Mouse (Mus musculus) forebrain, embryonic 10.5 days (tissue): Measurements from ENCODE around the gene Ncoa5. TPM values are rescaled to one million over a fixed set of nuclear protein-coding genes. Genes with fewer than 3 reads are reported as not detected.

ENCODE experiments used
- DNase-seq: peaks from one replicate; pipeline ENCODE4 v3.0.0-alpha.2; 2017; ENCODE audit warnings: low spot score; ENCODE audit errors: extremely low spot score
- H3K27ac ChIP-seq: fragments of 300-500 bp; sonication (generic); 2 replicates; pipeline ENCODE4 v1.5.1; 2016; ENCODE audit warnings: mild to moderate bottlenecking
- H3K27me3 ChIP-seq: fragments of 300-500 bp; sonication (generic); 2 replicates; pipeline ENCODE4 v1.6.1; 2016; ENCODE audit warnings: mild to moderate bottlenecking; ENCODE audit not compliant: poor library complexity, severe bottlenecking
- H3K36me3 ChIP-seq: fragments of 300-500 bp; sonication (generic); replicated peaks from 2 replicates; pipeline ENCODE4 v1.6.1; 2016; ENCODE audit warnings: mild to moderate bottlenecking, moderate library complexity
- H3K4me1 ChIP-seq: fragments of 300-500 bp; sonication (generic); 2 replicates; pipeline ENCODE4 v1.6.1; 2016
- H3K4me3 ChIP-seq: fragments of 300-500 bp; sonication (generic); 2 replicates; pipeline ENCODE4 v1.5.1; 2016; ENCODE audit warnings: mild to moderate bottlenecking, moderate library complexity
- H3K9me3 ChIP-seq: fragments of 300-500 bp; sonication (generic); 2 replicates; pipeline ENCODE4 v1.6.1; 2016; ENCODE audit warnings: mild to moderate bottlenecking, moderate library complexity
- WGBS: fragments of 180-500 bp; shearing (Covaris S2); methylation state at CpG from one replicate; pipeline ENCODE4 v1.1.7; 2016; 5-methylcytosine and 5-hydroxymethylcytosine counted together
- polyA plus RNA-seq: library from polyadenylated mRNA; unstranded; fragments of >200 nt; fragmentation: Nextera tagmentation; extraction: Ambion mirVana; gene quantifications from 2 replicates; pipeline ENCODE4 v1.2.1, GENCODE M21; 2016

Ncoa5 gene
- polyA plus RNA-seq, 1 experiment from 2014 or later: 103 TPM

DNA sequence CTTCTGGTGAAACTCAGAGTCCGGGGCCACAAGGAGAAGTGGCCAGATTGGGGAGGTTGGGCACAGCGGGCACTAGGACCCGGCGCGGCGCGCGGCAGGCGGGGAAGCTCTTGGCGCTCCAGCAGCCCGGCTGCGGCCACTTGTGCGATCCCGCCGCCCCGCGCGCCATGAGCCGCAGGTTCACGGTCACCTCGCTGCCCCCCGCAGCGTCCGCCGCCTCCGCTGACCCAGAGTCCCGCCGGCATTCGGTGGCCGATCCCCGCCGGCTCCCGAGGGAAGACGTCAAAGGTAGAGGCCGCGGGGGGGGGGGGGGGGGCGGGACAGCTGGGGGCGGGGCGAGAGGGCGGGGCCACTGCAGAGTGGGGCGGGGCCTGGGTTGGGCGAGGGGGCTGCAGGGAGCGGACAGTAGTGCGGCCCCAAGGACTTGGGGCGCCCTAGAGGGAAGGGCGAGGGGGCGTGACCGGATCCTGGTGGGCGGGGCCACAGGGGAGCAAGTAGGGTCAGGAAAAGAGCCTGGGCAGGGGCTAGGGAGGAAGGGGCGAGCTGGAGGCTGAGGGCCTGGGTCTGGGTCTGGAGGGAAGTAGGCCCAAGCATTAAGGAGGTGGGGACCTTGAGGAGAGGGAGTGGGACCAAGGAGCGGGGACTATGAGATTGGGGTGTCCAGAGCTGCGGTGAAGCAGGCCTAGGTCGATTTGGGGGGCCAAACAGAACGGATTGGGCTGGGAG lies 73.8 kb downstream of the Ncoa5 start, which contains the start of gene Slc12a5:
TSS of gene Slc12a5 (plus strand) at position 87 of the 726 bp plus-strand sequence.
- Histone ChIP-seq H3K27me3 (peaks cover 49% of the 10 kb centered on the region), H3K4me3 (peak within 1 kb of the TSS; percentile 72), H3K36me3 (no peaks in the 10 kb centered on the region), H3K27ac (peak within 1 kb of the TSS; percentile 89), H3K9me3 (no peaks in the 10 kb centered on the region), H3K4me1 (peaks cover 40% of the 10 kb centered on the region)
- DNase-seq: peak; percentile 81
- WGBS: under 1% methylated on average over 46 of the region's 54 CpGs

GRCm38 (mm10) chr2:164957548-164958315 lies 76.9 kb downstream of the Ncoa5 start:
- no peak for DNase-seq
- Histone ChIP-seq H3K36me3 (no peaks in the 10 kb centered on the region), H3K27me3 (peaks cover 44% of the 10 kb centered on the region), H3K4me1 (peaks cover 30% of the 10 kb centered on the region), H3K4me3 (no peak overlapping the region), H3K27ac (no peak overlapping the region), H3K9me3 (no peaks in the 10 kb centered on the region)
- 75% methylated on average over 9 of the region's 9 CpGs for WGBS

DNA sequence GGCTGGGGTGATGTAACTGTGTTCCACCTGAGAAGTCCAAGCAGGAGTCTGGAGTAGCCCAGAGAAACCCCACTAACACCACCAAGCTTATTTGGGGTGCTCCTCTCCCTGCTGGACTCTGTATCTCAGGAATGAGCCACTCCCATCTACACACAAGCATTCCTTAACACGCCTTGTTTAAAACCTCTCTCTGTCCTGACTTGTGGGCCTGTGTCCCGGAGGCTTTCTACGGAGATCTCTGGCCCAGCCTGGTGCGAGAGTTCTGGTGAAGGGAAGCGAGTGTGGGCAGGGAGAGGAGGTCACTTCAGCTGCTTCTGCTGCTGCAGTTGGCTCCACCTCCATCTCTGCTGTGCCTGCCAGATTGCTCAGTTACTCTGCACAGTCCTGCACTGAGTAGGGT lies 78.5 kb downstream of the Ncoa5 start:
- no peak for DNase-seq
- Histone ChIP-seq H3K27me3 (peaks cover 54% of the 10 kb centered on the region), H3K27ac (no peak overlapping the region), H3K4me1 (peaks cover 23% of the 10 kb centered on the region), H3K9me3 (no peaks in the 10 kb centered on the region), H3K4me3 (no peak overlapping the region), H3K36me3 (no peaks in the 10 kb centered on the region)
- 79% methylated on average over 5 of the region's 5 CpGs for WGBS

DNA sequence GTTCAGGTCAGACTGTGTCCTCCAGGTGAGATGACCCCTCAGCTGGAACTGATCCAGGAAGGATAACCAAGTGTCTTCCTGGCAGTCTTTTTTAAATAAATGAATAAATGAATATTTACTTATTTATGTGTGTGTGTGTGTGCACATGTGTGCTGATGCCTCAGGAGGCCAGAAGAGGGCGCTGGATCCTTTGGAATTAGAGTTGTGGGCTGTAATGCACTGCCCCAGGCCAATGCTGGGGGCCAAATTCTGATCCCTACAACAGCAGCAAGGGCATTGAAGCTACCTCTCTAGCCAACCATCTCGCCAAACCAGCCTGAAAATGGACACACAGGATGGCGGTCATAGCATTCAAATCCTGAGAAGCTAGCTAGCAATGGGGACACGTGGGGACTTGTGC lies 78.9 kb downstream of the Ncoa5 start:
- H3K4me1 ChIP-seq: peaks cover 18% of the 10 kb centered on the region
- peaks cover 58% of the 10 kb centered on the region for H3K27me3 ChIP-seq
- H3K27ac ChIP-seq: no peak overlapping the region
- H3K4me3 ChIP-seq: no peak overlapping the region
- DNase-seq: no peak
- no peaks in the 10 kb centered on the region for H3K9me3 ChIP-seq
- no peaks in the 10 kb centered on the region for H3K36me3 ChIP-seq
- 73% methylated on average over 4 of the region's 4 CpGs for WGBS

GRCm38 (mm10) chr2:164953224-164953623 lies 81.4 kb downstream of the Ncoa5 start:
- no peaks in the 10 kb centered on the region for H3K36me3 ChIP-seq
- peak; percentile 84 for DNase-seq
- no peaks in the 10 kb centered on the region for H3K9me3 ChIP-seq
- under 1% methylated on average over 21 of the region's 21 CpGs for WGBS
- H3K27me3 ChIP-seq: peaks cover 84% of the 10 kb centered on the region
- H3K4me3 ChIP-seq: peak overlapping the region; percentile 9; the same call in 1 of the 2 replicates
- H3K4me1 ChIP-seq: peaks cover 34% of the 10 kb centered on the region
- 0 out of 2 replicates have a peak overlapping the region, but pooled peaks have one; percentile 30 for H3K27ac ChIP-seq

DNA sequence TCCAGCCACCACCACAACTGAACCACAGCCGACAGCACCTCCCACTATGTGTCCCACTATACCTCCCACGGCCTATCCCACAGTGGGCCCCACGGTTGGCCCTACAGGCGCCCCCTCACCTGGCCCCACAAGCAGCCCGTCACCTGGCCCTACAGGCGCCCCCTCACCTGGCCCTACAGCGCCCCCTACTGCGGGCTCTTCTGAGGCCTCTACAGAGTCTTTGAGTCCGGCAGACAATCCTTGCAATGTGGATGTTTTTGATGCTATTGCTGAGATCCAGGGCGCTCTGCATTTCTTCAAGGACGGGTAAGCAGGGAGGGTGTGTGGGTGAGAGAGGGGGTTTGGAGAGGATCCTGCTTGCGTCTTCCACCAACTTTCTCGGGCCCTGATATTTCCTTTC lies 82.2 kb downstream of the Ncoa5 start:
- H3K4me1 ChIP-seq: peaks cover 42% of the 10 kb centered on the region
- H3K4me3 ChIP-seq: no peak overlapping the region
- peaks cover 91% of the 10 kb centered on the region for H3K27me3 ChIP-seq
- H3K9me3 ChIP-seq: no peaks in the 10 kb centered on the region
- no peak overlapping the region for H3K27ac ChIP-seq
- DNase-seq: no peak
- no peaks in the 10 kb centered on the region for H3K36me3 ChIP-seq
- WGBS: 43% methylated on average over 13 of the region's 13 CpGs

DNA sequence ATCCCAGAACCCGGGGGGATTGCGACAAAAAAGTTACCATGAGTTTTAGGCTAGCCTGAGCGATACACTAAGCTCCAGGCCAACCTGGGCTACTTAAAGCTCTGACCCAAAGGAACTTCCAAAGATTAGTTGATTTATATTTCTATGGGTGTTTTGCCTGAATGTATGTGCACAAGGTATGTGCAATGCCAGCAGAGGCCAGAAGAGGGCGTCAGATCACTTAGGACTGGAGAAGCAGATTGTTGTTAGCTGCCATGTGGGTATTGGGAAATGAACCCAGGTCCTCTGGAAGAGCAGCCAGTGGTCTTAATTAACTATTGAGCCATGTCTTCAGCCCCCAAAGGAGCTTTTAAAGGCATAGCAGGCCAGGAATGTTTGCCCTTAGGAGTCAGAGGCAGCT lies 82.9 kb downstream of the Ncoa5 start:
- H3K4me3 ChIP-seq: no peak overlapping the region
- DNase-seq: no peak
- peaks cover 43% of the 10 kb centered on the region for H3K4me1 ChIP-seq
- H3K9me3 ChIP-seq: no peaks in the 10 kb centered on the region
- H3K27me3 ChIP-seq: peaks cover 93% of the 10 kb centered on the region
- 81% methylated on average over 4 of the region's 4 CpGs for WGBS
- H3K36me3 ChIP-seq: no peaks in the 10 kb centered on the region
- H3K27ac ChIP-seq: no peak overlapping the region

GRCm38 (mm10) chr2:164950501-164950900 lies 84.2 kb downstream of the Ncoa5 start:
- no peaks in the 10 kb centered on the region for H3K36me3 ChIP-seq
- DNase-seq: no peak
- H3K27me3 ChIP-seq: peaks cover 92% of the 10 kb centered on the region
- no peaks in the 10 kb centered on the region for H3K9me3 ChIP-seq
- H3K4me3 ChIP-seq: no peak overlapping the region
- H3K4me1 ChIP-seq: peaks cover 43% of the 10 kb centered on the region
- 29% methylated on average over 13 of the region's 13 CpGs for WGBS
- no peak overlapping the region for H3K27ac ChIP-seq

Other genes with a start within 250 kb of the Ncoa5 start
- 10.4 and 11.0 TPM in 2 replicates for gene Snx21, start 249.0 kb downstream of the Ncoa5 start, polyA plus RNA-seq
- gene Acot8, start 230.0 kb downstream of the Ncoa5 start, polyA plus RNA-seq: 15.3 and 16.3 TPM in 2 replicates
- gene Zswim3, start 229.8 kb downstream of the Ncoa5 start, polyA plus RNA-seq: 8.6 and 9.2 TPM in 2 replicates
- 25.5 and 25.9 TPM in 2 replicates for gene Zswim1, start 212.2 kb downstream of the Ncoa5 start, polyA plus RNA-seq
- 0.19 TPM in 1 of 2 replicates, not detected in the other for gene Spata25, start 206.3 kb downstream of the Ncoa5 start, polyA plus RNA-seq
- 77.8 and 80.4 TPM in 2 replicates for gene Ctsa, start 202.0 kb downstream of the Ncoa5 start, polyA plus RNA-seq
- 3.9 and 4.5 TPM in 2 replicates for gene Neurl2, start 201.4 kb downstream of the Ncoa5 start, polyA plus RNA-seq
- gene Pltp, start 177.2 kb downstream of the Ncoa5 start, polyA plus RNA-seq: 36.6 and 40.0 TPM in 2 replicates
- gene Pcif1, start 155.6 kb downstream of the Ncoa5 start, polyA plus RNA-seq: 78.3 and 84.6 TPM in 2 replicates
- 16.0 and 16.6 TPM in 2 replicates for gene Zfp335, start 123.1 kb downstream of the Ncoa5 start, polyA plus RNA-seq
- gene Mmp9, start 94.1 kb downstream of the Ncoa5 start, polyA plus RNA-seq: 0.45 TPM in 1 of 2 replicates, not detected in the other
- gene Slc12a5, start 74.1 kb downstream of the Ncoa5 start, polyA plus RNA-seq: 0.92 and 0.93 TPM in 2 replicates
- 4.4 and 5.6 TPM in 2 replicates for gene Cd40, start 20.8 kb upstream of the Ncoa5 start, polyA plus RNA-seq
- gene 1700025C18Rik, start 55.9 kb upstream of the Ncoa5 start, polyA plus RNA-seq: not detected in 2 replicates
- 2.8 and 3.1 TPM in 2 replicates for gene Cdh22, start 200.0 kb upstream of the Ncoa5 start, polyA plus RNA-seq